Mouse (Mus musculus) adrenal gland, adult 8-10 months (tissue): ENCODE results near the gene Slc6a11. TPM values are rescaled to one million over a fixed set of nuclear protein-coding genes. Genes with fewer than 3 reads are reported as not detected.
A peak's percentile ranks its signal among the peaks of the same experiment; 100 is the strongest.

Experiments used
- DNase-seq: peaks from one replicate; pipeline ENCODE4 v3.0.0; 2022
- total RNA-seq, 4 experiments: library from RNA; stranded (reverse); gene quantifications; 2 replicates each; pipeline ENCODE4 v1.2.4; 2022

The Slc6a11 gene
- total RNA-seq, 4 experiments from 2014 or later = 0.12 to 0.31 (median 0.18) TPM

- DNase-seq = no peak
Observed at GRCm38 (mm10) chr6:114182366-114183179, 51.5 kb downstream of the Slc6a11 start.

- no peak for DNase-seq
Observed at GRCm38 (mm10) chr6:114187121-114187520, 56.1 kb downstream of the Slc6a11 start.

- DNase-seq = no peak
Observed at GRCm38 (mm10) chr6:114188869-114189268, 57.8 kb downstream of the Slc6a11 start.

GRCm38 (mm10) chr6:114195998-114196397, 65.0 kb downstream of the Slc6a11 start:
- DNase-seq = no peak

GRCm38 (mm10) chr6:114199200-114199845, 68.3 kb downstream of the Slc6a11 start:
- DNase-seq = no peak

- DNase-seq = no peak
Observed at GRCm38 (mm10) chr6:114204557-114204956, 73.5 kb downstream of the Slc6a11 start.

GRCm38 (mm10) chr6:114208296-114208695, 77.3 kb downstream of the Slc6a11 start:
- no peak for DNase-seq

- DNase-seq = no peak
Observed at GRCm38 (mm10) chr6:114214393-114214792, 83.4 kb downstream of the Slc6a11 start.

- no peak for DNase-seq
Observed at GRCm38 (mm10) chr6:114216741-114217414, 85.8 kb downstream of the Slc6a11 start.

- DNase-seq = no peak
Observed at GRCm38 (mm10) chr6:114224399-114224798, 93.4 kb downstream of the Slc6a11 start.

GRCm38 (mm10) chr6:114227378-114227777, 96.3 kb downstream of the Slc6a11 start:
- peak; percentile 19 for DNase-seq

GRCm38 (mm10) chr6:114228196-114228595, 97.2 kb downstream of the Slc6a11 start:
- DNase-seq = no peak

- no peak for DNase-seq
Observed at GRCm38 (mm10) chr6:114238892-114239644, 108.0 kb downstream of the Slc6a11 start.

- no peak for DNase-seq
Observed at GRCm38 (mm10) chr6:114245665-114246064, 114.6 kb downstream of the Slc6a11 start.

- DNase-seq = peak; percentile 31
Observed at GRCm38 (mm10) chr6:114250311-114250710, 119.3 kb downstream of the Slc6a11 start.

GRCm38 (mm10) chr6:114254927-114255326, 123.9 kb downstream of the Slc6a11 start:
- no peak for DNase-seq

GRCm38 (mm10) chr6:114257762-114258361, 126.8 kb downstream of the Slc6a11 start:
- no peak for DNase-seq

GRCm38 (mm10) chr6:114258661-114259193, 127.7 kb downstream of the Slc6a11 start:
- no peak for DNase-seq

GRCm38 (mm10) chr6:114261609-114262008, 130.6 kb downstream of the Slc6a11 start:
- no peak for DNase-seq

GRCm38 (mm10) chr6:114264010-114264409, 133.0 kb downstream of the Slc6a11 start:
- no peak for DNase-seq

GRCm38 (mm10) chr6:114264426-114264825, 133.4 kb downstream of the Slc6a11 start:
- no peak for DNase-seq

GRCm38 (mm10) chr6:114266273-114266672, 135.2 kb downstream of the Slc6a11 start:
- no peak for DNase-seq
